Comparison of ENCODE assay signal across 20 mouse cellular contexts in genomic region chr2:122709156-122709555, GRCm38 (mm10). TPM values are rescaled to one million over a fixed set of nuclear protein-coding genes. Genes with fewer than 3 reads are reported as not detected.
DNase-seq lines count a peak whose midpoint lies in the region; TF ChIP-seq lines count a peak whose summit lies in the region.
"Had no signal": no experiment of that assay in that cellular context is flagged by ENCODE, and none has a peak within 500 bp of the region (broad histone marks: within the 10 kb centered on the region; RNA-seq: fewer than 3 reads in every experiment).

No protein-coding gene starts in this region.

- no peak overlapping the region for H3ac ChIP-seq in C2C12 (ENCODE audit: control insufficient read depth, insufficient read length, low read depth)

- TF ChIP-seq CTCF in C2C12 (IDR thresholded peaks at IDR 0.05; ENCODE audit: control insufficient read depth, insufficient read depth, insufficient read length), result no peak

- intact Hi-C loops in gastrocnemius, postnatal 36 days (cut with DNase I), result no loop called here

- no peaks in the 10 kb centered on the region for H3K79me3 ChIP-seq in C2C12 (ENCODE audit: low read depth)

- DNase-seq in adrenal gland, postnatal 14 days, result peak; percentile 49
- no peak for DNase-seq in adrenal gland, adult 2 months
- peak; percentile 74 for DNase-seq in NIH3T3 (ENCODE audit: low read depth)
- no peak for DNase-seq in layer of hippocampus, adult 18-20 months (ENCODE audit: low spot score in 2 of 2)
- no peak for DNase-seq in gastrocnemius, postnatal 36 days
- DNase-seq: cerebellum, adult 11-12 months; cerebellum, adult 8-10 months; cerebellum, postnatal 36 days; embryo, embryonic 11 days; gastrocnemius, postnatal 10 days; heart, adult 11 months; kidney, adult 2 months had no signal

- no peak overlapping the region for H3K4me3 ChIP-seq in C2C12 (ENCODE audit: insufficient read depth, poor library complexity, severe bottlenecking)
- H3K4me3 ChIP-seq: embryonic facial prominence, embryonic 10.5 days; embryonic facial prominence, embryonic 13.5 days; forebrain, embryonic 10.5 days; forebrain, embryonic 13.5 days; hindbrain, embryonic 13.5 days; intestine, embryonic 15.5 days had no signal

- no peaks in the 10 kb centered on the region for H3K27me3 ChIP-seq in C2C12 (ENCODE audit: control insufficient read depth, insufficient read depth, insufficient read length)
- H3K27me3 ChIP-seq: embryonic facial prominence, embryonic 13.5 days; intestine, embryonic 15.5 days; Patski had no signal

- H3K79me2 ChIP-seq in C2C12 (ENCODE audit: control insufficient read depth, insufficient read depth), result no peaks in the 10 kb centered on the region

- H3K36me3 ChIP-seq in C2C12 (ENCODE audit: control insufficient read depth, insufficient read depth), result no peaks in the 10 kb centered on the region
- H3K36me3 ChIP-seq: embryonic facial prominence, embryonic 10.5 days; embryonic facial prominence, embryonic 13.5 days; forebrain, embryonic 10.5 days; hindbrain, embryonic 13.5 days; intestine, embryonic 15.5 days had no signal

TF ChIP-seq in C2C12, 6 proteins besides CTCF, POLR2A, EP300 and RAD21:
- TF ChIP-seq MYOG (IDR thresholded peaks at IDR 0.05; ENCODE audit: control insufficient read depth, extremely low read depth, insufficient read length) (no peak), FOSL1 (IDR thresholded peaks at IDR 0.05; ENCODE audit: insufficient read depth, low read length, poor library complexity, severe bottlenecking) (peak; percentile 6), CEBPB (IDR thresholded peaks at IDR 0.05; ENCODE audit: low read depth) (no peak), MAX (IDR thresholded peaks at IDR 0.05) (no peak), MYOD1 (IDR thresholded peaks at IDR 0.05; ENCODE audit: control insufficient read depth, insufficient read length, low read depth) (peak; percentile 59), USF1 (IDR thresholded peaks at IDR 0.05; ENCODE audit: low read depth) (no peak)

RNA-seq across cellular contexts. Expression of gene Slc30a4, which starts 6.7 kb away (rescaled TPM):
- total RNA-seq in adrenal gland, postnatal 14 days (2021), result 25.2 and 25.5 TPM in 2 replicates
- 10 to 100 TPM; 27.3 to 30.7 TPM for total RNA-seq in adrenal gland, adult 2 months (2021)
- 3.8 and 5.0 TPM in 2 replicates for polyA plus RNA-seq in adrenal gland, adult 2 months (2012; rRNA removed)
- polyA plus RNA-seq in C2C12 (2012; fragmentation: generic; extraction: Trizol), result 19.7 TPM
- 10 to 100 TPM; 29.2 to 30.1 TPM for total RNA-seq in layer of hippocampus, adult 18-20 months (2021)
- 10 to 100 TPM; 12.1 to 12.4 TPM for total RNA-seq in gastrocnemius, postnatal 36 days (2021)

RNA-seq across cellular contexts. Expression of gene Bloc1s6, which starts 29.1 kb away (rescaled TPM):
- 21.7 and 24.8 TPM in 2 replicates for total RNA-seq in adrenal gland, postnatal 14 days (2021)
- 10 to 100 TPM; 24.8 to 35.7 TPM for total RNA-seq in adrenal gland, adult 2 months (2021)
- 39.1 and 42.4 TPM in 2 replicates for polyA plus RNA-seq in adrenal gland, adult 2 months (2012; rRNA removed)
- 19.1 TPM for polyA plus RNA-seq in C2C12 (2012; fragmentation: generic; extraction: Trizol)
- total RNA-seq in layer of hippocampus, adult 18-20 months (2021), result 10 to 100 TPM; 19.4 to 19.9 TPM
- total RNA-seq in gastrocnemius, postnatal 36 days (2021), result 10 to 100 TPM; 16.0 to 16.8 TPM

RNA-seq across cellular contexts. Expression of gene Sqor, which starts 55.9 kb away (rescaled TPM):
- 62.9 and 74.3 TPM in 2 replicates for total RNA-seq in adrenal gland, postnatal 14 days (2021)
- 10 to 100 TPM; 80.0 to 89.7 TPM for total RNA-seq in adrenal gland, adult 2 months (2021)
- polyA plus RNA-seq in adrenal gland, adult 2 months (2012; rRNA removed), result 48.4 and 55.7 TPM in 2 replicates
- polyA plus RNA-seq in C2C12 (2012; fragmentation: generic; extraction: Trizol), result 5.3 TPM
- total RNA-seq in layer of hippocampus, adult 18-20 months (2021), result 1 to 10 TPM; 4.8 to 6.2 TPM
- total RNA-seq in gastrocnemius, postnatal 36 days (2021), result 10 to 100 TPM; 25.2 to 25.4 TPM

Comparison
In these comparisons a context has a peak if more than half of its experiments do, and no peak if none do; other contexts are left out.
1. DNase-seq: peak in adrenal gland, postnatal 14 days (single experiment) and NIH3T3 (single experiment); none in adrenal gland, adult 2 months (single experiment), layer of hippocampus, adult 18-20 months (0 of 2) and gastrocnemius, postnatal 36 days (0 of 2).